Mouse (Mus musculus): ENCODE data around the gene Coa4.

Gene Coa4

DNA sequence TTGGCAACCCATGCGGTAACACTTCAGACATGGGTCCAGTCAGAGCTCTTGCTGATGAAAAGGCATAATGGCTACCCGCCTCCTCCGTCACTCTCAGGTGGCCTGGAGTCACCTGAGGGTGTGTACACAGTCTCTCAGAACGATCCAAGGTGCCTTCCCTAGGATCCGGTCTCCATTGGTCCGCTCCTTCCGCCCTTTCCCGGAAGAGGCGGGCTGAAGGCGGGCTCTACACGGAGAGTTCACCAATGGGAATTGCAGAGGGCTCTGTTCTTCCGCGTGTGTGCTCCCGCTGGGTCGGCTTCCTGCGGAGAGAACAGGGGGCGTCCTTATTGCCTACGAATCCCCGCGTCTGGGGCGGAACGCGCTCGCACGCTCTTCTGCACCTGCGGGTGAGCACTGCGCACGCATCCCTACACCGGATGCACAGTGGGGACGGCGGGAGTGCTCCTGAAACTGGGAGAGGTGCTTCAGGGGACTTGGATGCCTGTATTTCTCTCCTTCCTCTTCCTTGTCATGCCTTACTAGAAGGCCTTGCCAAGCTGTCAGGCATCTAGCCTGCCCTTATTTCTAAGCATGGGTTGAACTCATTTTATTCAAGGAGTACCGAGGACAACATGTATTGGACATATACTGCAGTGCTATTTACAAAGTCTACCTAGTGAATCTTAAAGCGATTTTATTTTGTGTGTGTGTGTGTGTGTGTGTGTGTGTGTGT is at the start of gene Coa4:
Coa4 (plus strand) TSS at position 268 of the 715 bp plus-strand sequence.
- DNase-seq (ENCODE audit: low read depth, low spot score) = peak; percentile 96

DNA sequence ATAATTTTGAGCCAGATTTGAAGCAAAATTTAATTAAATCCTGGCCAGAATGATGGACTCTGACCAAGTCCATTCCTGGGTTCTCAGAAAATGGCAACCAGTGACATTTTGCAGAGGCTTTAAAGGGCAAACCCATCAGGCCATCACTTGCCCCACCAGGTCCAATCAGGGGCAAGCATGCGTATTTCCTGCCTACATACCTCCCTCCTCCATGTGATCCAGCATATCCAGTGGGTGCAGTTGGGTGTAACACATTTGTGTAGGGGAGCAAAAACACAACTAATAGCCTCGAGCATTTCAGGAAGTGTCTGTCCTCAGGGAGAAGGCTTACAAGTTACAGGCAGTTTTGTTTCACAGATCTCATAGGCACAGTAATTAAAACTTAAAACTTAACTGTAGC is 49.6 kb upstream of the Coa4 start:
- no peak for DNase-seq (ENCODE audit: low read depth, low spot score)

DNA sequence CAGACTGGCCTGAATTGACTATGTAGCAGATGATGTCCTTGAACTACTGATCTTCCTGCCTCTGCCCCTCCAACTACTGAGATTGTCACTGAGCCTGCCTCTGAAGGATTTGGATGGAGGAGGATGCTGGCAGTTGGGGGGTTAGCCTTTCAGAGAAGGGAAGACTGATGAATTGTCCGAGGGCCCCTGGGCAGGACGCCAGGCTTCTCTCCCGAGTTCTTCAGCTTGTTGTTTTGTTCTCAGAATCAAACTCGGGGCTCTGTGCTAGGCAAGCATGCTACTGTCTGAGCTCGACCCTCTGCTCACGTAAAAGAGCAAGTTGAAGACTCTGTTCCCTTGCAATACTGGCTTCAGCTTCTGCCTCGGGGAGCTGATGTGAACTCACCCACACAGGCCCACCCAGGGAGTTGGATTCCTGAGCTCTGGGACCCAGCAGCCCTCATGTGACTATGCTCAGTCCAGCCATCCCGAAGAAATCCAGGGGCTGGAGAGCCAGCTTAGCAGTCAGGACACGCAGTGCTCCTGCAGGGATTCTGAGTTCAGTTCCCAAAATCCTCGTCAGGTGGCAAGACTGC is 48.3 kb upstream of the Coa4 start:
- DNase-seq (ENCODE audit: low read depth, low spot score) = no peak

DNA sequence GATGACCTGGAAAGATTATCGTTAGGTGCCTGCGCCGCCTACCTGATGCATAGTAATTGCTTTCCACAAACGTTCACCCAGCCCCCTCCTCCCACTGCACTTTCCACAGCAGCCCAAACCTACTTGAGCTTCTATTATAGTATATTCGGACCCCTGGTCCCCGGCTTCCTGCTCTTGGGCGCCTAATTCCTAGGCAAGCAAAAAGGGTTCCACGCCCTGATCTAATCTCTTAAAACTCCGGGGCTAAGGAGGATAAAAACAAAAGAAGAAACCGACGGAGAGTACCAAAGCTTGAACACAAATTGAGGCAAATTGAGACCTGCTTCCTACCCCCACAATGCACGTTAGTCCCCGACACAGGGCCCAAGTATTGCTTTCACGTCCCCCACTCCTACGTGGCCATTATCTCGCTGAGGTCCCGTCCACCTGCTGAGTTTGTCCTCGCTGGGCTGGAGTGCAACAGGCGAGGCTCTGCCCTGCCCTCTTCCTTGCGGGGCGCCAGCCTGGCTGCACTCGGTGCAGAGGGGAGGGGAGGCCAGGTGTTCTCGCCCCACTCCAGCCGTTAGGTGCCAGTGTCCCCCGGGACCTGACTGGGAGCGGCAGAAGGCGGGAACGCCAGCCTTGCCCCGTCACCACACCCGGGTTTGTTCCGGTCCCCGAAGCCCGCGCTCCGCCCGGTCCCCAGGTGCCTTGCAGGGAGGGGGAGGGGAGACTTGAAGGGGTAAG is 44.3 kb upstream of the Coa4 start:
- peak; percentile 43 for DNase-seq (ENCODE audit: low read depth, low spot score)

DNA sequence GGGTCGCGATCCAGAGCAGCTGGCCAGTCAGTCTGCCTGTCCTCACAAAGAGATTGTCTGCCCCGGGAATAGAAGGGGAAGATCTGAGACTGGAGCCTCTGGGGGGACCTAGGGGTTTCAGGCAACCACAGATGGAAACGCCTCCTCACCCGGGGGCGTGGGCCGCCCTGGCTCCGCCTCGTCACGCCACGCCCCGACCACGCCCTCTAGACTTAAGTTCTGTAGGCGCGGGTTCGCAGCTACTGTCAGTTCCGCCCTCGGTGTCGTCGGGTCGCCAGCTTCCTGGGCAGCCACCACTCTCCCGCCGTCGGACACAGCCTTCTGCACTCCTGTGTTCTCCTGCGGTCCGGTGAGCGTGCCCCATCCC is 43.8 kb upstream of the Coa4 start, which contains the start of gene Ucp2:
Ucp2 (plus strand) TSS at position 221 of the 367 bp plus-strand sequence.
- DNase-seq (ENCODE audit: low read depth, low spot score) = peak; percentile 88

DNA sequence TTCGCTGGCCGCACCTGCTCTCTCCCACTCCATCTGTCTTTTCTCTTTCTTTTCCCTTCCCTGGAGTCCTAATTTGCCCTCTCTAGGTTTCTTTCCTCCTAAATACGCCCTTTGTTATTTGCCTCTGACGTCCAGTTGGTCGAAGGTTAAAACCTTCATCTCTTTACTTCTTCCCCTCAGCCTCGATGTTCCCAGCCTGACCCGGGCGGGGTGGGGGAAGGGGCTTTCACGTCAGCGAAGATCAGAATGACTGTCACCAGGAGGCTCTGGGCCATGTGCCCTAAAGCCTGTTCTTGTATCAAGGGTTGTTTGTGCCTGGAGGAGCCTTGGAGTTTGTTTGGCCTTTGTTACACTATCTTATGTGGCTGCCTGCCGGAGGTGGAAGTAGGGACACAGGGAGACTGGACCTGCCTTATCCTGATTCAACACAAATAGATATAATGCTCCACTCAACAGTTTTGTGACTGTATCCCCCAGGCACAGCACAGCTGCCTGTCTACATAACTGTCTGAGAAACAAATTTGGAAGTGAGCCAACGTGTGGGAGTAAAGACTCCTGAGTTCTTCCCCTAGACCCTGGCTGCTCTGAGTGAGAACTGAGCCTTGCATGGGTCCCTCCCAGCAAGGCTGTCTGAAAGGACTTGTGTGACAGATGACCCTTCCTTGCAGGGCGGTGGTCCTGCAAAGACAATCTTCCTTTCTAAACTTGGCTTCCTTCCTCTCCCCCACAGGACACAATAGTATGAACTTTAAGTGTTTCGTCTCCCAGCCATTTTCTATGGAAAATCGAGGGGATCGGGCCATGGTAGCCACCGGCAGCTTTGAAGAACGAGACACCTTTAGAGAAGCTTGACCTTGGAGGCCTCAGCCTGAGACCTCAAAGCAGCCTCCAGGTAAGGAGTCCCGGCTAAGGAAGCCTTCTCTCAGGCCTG is 43.1 kb upstream of the Coa4 start:
- peak; percentile 58 for DNase-seq (ENCODE audit: low read depth, low spot score)

DNA sequence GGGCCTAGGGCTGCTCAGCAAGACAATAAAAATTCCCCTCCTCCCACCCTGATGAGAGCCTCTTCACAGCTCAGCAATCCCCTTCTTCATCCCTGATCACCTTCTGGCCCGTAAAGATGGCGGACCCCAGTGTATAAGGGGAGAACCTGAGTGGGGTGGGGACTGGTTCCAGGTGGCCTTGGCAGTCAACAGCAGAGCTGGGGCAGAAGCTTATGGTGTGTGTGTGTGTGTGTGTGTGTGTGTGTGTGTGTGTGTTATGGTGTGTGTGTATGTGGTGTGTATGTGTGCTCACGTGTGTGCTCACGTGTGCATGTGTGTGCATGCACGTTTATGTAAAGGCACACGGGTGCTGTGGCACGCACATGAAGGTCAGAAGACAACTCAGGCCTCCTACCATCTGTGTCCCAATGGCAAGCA is 42.4 kb upstream of the Coa4 start:
- DNase-seq (ENCODE audit: low read depth, low spot score) = no peak

DNA sequence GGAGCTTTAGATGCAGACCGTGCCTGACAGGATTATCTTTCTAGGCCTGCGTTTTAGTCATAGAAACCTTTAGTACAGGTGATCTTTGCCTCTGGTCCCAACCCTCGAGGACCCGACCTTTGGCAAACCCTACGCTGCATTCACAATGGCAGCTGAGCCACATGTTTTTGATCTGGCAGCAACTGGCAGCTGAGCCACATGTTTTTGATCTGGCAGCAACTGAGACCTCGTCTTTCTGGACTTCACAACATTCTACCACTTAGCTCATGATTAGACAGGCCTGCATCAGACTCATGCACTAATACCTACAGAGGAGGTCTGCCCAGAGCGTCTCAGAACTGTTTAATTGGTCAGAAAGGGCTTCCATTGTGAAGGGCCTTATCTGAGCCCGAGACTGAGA is 41.8 kb upstream of the Coa4 start:
- no peak for DNase-seq (ENCODE audit: low read depth, low spot score)

DNA sequence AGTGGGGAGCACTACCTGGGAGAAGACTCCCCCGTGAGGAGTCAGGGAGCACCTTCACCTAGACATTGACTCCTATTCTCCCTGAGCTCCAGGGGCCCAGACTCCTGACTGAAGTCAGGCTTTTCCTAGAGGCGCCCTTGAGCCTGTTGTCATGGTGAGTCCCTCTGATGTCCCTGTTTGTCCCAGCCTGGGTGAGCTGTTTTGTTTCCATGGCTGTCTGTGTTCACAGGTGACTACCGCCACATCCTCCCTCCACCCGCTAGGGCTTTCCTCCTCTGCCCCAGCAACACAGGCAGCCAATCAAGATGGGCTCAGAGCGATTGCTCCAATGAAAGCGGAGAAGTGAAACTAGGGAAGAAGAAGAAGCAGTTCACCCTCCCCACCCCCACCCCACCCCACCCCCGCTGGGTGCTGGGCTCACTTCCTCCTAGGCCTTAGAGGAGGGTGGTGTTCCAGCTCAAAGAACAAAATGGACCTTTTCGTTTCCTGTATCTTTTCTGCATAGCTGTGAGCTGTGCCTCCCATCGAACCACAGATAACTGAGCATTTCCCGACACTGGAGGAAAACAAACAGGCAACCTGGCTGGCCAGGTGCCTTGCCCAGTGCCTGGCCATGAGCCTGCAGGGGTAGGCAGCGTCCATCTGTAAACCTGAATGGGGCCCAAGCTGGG is 41.2 kb upstream of the Coa4 start:
- peak; percentile 94 for DNase-seq (ENCODE audit: low read depth, low spot score)

DNA sequence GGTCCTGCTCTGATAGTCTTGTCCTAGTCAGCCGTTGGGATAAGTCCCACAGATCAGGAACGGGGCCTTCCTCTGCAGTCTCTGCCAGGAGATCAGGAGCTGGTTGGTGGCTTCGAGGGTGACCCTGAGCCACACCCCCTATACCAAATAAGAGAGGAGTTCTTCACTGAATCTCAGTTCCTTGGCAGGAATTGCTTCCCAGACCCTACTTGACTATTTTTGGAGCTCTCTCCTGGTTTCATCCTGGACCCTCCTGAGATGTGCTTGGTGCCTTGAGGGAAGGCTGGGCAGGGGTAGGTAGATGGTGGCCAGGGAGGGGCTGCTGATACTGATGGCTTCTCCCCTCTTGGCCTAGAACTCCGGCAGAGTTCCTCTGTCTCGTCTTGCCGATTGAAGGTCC is 40.5 kb upstream of the Coa4 start:
- DNase-seq (ENCODE audit: low read depth, low spot score) = no peak

DNA sequence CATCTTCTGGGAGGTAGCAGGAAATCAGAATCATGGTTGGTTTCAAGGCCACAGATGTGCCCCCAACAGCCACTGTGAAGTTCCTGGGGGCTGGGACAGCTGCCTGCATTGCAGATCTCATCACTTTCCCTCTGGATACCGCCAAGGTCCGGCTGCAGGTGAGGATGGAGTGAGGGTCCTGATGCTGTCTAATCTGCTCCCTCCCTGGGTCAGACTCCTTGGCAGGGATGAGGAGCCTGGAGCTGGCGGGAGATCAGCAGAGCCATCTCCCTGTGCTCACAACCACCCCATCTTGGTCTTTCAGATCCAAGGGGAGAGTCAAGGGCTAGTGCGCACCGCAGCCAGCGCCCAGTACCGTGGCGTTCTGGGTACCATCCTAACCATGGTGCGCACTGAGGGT is 40.1 kb upstream of the Coa4 start:
- no peak for DNase-seq (ENCODE audit: low read depth, low spot score)

DNA sequence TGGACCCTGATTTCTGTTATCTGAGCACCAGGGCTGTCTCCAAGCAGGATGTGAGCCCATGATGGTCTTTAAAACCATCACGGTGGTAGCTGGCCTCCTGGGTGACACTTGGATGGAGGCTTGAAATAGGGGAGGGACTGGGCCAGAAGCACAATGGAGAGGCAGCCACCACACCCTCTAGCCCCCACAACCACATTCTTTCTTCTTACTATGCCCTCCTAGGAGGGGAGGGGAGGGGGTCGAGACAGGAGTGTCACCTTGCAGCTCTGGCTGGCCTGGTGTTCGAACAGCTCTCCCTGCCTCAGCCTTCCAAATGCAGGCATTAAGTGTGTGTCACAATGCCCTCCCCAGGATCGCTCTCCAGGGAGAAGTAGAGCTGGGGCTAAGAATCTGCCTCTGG is 39.5 kb upstream of the Coa4 start:
- peak; percentile 62 for DNase-seq (ENCODE audit: low read depth, low spot score)

DNA sequence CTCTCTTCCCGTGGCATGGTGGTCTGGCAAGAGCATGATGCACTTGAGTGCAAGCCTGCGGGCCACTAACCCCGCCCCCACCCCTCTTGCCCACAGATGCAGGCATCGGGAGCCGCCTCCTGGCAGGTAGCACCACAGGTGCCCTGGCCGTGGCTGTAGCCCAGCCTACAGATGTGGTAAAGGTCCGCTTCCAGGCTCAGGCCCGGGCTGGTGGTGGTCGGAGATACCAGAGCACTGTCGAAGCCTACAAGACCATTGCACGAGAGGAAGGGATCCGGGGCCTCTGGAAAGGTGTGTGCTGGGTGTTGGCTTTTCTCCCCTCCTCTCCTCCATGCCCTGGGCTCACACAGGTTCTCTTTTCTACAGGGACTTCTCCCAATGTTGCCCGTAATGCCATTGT is 38.9 kb upstream of the Coa4 start:
- DNase-seq (ENCODE audit: low read depth, low spot score) = no peak

DNA sequence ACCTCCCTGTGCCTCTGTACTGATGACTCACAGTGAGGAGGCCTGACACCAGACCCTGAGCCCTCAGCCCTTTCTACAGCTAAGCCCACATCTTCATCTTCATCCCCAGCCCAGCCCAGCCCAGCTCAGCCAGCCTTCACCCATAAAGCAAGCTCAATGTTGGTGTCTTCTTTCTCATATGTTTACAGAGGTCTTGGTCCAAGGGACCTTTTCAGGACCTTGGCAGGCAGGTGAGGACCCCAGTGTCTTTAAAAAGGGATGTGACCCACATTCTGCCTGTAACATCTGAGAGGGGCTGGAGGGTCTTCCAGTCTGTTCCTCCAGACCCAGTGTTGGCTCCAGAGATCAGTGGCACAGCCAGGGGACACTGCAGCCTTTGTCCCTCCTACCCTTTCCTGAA is 37.4 kb upstream of the Coa4 start:
- no peak for DNase-seq (ENCODE audit: low read depth, low spot score)

DNA sequence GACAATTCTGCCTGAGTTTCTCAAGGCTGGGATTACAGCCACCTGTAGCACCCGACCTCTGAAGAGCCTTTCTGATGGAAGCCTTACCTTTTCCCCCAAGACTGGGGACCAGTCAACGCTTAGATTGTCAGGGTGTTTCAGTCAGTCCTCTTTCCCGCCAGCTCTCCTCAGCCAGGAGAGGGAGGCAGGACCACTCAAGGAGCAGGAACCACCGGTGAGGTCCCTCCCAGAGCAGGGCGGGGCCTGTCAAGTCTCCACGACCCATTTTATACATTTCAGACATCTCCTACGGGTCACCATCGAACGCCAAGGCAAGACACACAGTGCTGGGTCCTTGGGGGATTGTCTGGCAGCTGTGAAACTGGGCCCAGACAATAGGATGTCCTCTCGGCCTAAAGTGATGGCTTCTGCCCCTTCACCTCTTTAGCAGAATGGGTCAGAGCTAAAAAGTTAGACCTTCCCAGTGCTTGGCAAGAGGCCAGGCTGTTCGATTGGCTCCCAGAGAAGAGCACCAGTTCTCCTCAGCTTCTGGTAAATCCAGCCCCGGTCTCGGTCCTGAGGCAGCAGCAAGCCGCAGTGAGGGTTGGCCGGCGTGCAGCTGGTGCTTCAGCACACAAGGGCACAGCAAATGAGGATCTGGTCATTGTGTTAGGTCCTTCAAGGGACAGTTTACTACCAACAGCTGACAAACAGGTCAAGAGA is 36.4 kb upstream of the Coa4 start:
- DNase-seq (ENCODE audit: low read depth, low spot score) = peak; percentile 58

DNA sequence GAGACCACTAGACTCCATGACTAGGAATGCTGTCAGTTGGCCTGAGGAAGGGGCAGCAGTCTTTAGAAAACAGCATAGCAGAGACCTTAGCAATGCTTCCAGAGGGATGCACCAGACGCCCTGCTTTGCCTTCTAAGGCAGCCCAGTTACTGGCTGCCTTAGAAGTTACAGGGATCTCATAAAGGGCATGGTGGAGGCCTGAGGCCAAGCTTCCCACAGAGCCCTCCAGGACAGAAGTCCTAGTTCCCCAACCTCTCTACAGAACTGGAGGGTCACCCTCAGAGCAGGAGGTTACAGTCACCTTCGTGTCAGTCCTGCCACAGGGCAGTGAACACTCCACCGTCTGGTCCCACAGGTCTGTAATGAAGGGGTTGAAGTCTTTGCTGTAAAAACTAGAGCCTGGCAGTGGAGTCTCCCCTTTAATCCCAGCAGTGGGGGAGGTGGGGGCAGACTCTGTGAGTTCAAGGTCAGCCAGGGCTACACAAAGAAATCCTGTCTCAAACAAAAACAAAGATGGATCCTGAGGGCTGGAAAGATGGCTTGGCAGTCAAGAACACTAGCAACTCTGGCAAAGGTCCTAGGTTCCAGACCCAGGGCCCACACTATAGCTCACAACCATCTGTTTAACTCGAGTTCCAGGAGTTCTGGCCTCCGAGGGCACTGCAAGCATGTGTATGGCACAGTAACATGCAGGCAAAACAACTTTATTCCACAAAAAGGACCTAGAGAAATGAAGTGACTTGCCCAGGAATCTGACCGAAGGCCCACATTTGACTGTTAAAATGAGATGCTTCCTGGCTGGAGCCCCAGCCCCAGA is 35.6 kb upstream of the Coa4 start:
- peak; percentile 63 for DNase-seq (ENCODE audit: low read depth, low spot score)

DNA sequence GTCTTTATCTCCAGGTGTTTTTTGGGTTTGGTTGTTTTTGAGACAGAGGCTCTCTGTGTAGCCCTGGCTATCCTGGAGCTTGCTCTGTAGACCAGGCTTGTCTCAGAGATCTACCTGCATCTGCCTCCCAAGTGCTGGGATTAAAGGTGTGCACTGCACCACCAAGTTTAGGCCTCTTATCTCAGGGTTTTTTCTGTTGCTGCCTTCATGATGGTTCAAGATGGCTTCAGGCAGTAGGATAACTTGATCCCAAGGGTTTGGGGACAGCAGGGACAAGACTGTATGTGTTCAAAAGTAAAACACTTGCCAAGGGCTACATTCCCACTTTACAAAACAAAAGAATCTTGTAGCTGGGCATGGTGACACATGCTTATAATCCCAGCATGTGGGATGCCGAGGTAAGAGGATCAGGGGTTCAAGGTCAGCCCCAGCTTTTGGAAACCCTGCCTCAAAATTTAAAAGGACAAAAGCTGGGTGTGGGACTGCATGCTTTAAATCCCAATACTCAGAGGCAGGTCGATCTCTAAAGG is 35.0 kb upstream of the Coa4 start:
- peak; percentile 94 for DNase-seq (ENCODE audit: low read depth, low spot score)

DNA sequence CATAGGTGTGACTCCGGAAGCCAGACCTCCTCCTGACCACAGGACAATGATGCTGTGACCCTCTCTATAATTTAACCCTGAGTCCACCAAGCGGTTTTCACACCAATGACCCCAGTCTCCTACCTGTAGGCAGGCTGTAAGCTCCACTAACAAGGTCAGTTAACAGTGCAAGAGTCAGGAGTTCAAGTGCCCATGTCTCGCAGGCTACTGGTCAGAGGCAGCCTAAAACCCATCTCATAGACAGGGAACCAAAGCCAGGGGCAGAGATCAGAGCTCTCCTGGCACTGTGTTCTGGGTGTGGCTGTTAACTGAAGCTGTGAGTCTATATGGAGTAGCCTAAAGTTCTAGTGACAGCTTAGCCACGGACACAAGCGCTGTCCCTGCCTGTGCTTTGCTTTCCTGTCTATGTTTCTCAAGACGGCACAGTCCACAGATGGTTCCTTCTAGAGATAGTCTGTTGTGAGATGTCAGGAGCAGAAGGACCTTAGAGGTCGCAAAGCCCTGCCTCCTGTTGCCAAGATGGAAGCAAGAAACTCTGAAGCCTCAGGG is 34.4 kb upstream of the Coa4 start:
- no peak for DNase-seq (ENCODE audit: low read depth, low spot score)

DNA sequence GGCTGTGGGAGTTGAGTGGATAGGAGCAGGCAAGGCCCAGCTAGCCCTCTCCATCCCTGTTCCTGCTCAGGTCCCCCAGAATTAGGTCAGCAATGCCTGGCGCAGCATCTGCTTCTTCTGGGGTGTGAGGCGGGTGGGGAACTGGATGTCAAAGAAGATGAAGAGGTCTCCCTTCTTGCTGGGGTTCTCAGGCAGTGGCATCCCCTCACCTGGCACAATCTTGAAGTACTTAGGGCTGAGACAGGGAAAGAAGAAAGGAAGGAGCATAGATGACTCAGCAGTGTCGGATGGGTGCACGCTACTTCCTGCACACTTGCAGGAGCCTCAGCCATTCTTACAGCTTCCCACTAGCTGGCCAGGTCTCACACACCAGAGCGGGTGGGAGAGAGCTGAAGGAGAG is 33.8 kb upstream of the Coa4 start:
- DNase-seq (ENCODE audit: low read depth, low spot score) = no peak
